Mouse (Mus musculus) Patski (cell line): ENCODE results near the gene Cklf. TPM values are rescaled to one million over a fixed set of nuclear protein-coding genes. Genes with fewer than 3 reads are reported as not detected.
"Not testable (repeated sequence)": the region's sequence is repeated elsewhere in the genome, so short reads cannot be mapped to it uniquely, and the experiment has no call there.

Experiments used
- ATAC-seq: fragments of 100-300 bp; one replicate; pipeline ENCODE4 v1.8.0; 2021
- CTCF ChIA-PET: fragments of 350-600 bp; sonication (Branson Sonifier 250); formaldehyde crosslinking; loops from one replicate; lab custom pipeline; 2022; ENCODE audit warnings: inconsistent platforms; lab: Charles Lee
- POLR2A ChIA-PET: fragments of 350-600 bp; sonication (Branson Sonifier 250); formaldehyde crosslinking; loops from one replicate; lab custom pipeline; 2022; ENCODE audit warnings: antibody characterized with exemption, inconsistent platforms; lab: Charles Lee
- DNase-seq: peaks from one replicate; pipeline ENCODE4 v3.0.0-alpha.2; 2011; ENCODE audit warnings: low read depth, low spot score
- H3K27me3 ChIP-seq: fragments of 371-371 bp; one replicate; pipeline ENCODE4 v1.5.1; 2021
- CTCF ChIP-seq: fragments of 100-300 bp; IDR thresholded peaks from one replicate; pipeline ENCODE4 v1.5.1; 2021
- in situ Hi-C: fragments of 300-500 bp; cut with MboI; formaldehyde crosslinking; loops from 3 replicates; pipeline ENCODE4 v1.11.1; 2018; ENCODE audit warnings: low pct_unique_long_range_greater_than_20kb, mixed read lengths
- polyA plus RNA-seq: library from polyadenylated mRNA; unstranded; gene quantifications from one replicate; pipeline ENCODE4 v1.2.3, GENCODE M21; 2021

Cklf gene
- polyA plus RNA-seq, 1 experiment from 2014 or later = 22.0 TPM

DNA sequence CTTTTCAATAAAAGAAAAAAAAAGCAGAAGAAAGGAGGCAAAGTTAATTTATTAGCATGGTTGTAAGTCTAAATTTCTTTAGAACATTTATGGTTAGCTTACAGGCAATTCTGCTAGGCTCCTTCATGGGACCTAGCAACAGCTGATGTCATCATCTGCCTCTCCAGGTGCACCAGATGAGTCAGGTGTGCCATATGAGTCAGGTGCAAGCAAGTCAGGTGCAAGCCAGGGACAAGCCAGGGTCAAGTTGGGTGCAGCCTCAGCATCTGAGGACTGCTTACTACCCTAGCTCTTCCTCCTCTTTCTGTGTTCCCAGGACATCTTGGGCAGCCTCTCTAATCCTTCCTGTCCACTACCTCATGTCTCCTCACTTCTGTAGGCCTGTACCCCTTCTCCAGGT is 17.7 kb downstream of the Cklf start:
- no peak for TF ChIP-seq CTCF
- DNase-seq (no peak), ATAC-seq (no peak)
- peaks cover 4% of the 10 kb centered on the region for H3K27me3 ChIP-seq
- CTCF ChIA-PET = no interaction called here
- POLR2A ChIA-PET = no interaction called here
- in situ Hi-C loops = loop anchor here (5.0 kb wide), 1 partner anchor 39 kb away; no protein-coding TSS in a partner anchor

DNA sequence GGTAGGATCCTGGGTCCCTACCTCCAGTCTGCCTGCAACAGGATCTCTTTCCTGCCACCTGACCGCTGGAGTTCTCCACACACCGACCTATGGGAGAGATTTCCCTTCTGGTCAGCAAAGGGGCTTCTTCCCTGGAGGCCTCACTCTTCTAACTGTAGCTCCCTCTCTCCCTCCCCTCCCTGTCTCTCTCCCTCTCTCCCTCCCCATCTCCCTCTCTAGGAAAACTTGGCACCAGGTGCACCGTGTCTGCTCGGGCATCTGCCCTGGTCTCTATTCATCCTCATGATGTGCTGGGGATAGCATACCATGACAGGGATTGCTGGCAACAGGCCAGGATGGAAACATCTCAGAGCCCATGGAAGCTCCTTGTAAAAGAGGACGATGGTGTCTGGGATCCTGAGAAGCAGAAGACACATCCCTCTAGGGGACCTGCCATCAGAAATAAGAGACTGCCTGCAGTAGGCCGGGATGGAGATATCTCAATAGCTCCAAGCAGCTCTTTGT is 18.3 kb downstream of the Cklf start:
- peaks cover 9% of the 10 kb centered on the region for H3K27me3 ChIP-seq
- ATAC-seq (no peak), DNase-seq (no peak)
- ChIA-PET CTCF (no interaction called here), POLR2A (no interaction called here)
- in situ Hi-C loops = loop anchor here (5.0 kb wide), 1 partner anchor 38 kb away; no protein-coding TSS in a partner anchor
- TF ChIP-seq CTCF = no peak

DNA sequence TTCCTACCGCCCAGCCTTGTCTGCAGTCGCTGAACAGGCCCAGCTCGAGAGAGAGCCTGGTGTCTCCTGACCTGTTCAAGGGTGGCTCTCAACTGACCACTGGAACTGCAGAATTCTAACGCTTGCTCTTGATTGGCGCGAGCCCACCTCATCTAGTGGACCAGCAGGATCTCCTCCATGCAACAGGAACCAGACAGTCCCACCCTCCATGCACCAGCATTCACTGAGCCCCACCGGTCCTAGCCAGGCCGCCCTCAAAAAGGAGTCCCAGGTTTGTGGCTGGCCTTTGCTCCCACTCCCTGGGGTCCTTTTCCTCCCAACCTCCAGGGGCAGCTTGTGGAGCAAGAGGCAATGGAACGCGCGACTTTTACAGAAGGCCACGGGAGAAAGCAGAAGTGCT is 42.4 kb downstream of the Cklf start, which contains the start of gene Cmtm2a:
Gene Cmtm2a, minus strand, starts transcription at position 101 of the 400 bp plus-strand sequence.
- CTCF ChIA-PET, POLR2A ChIA-PET, in situ Hi-C loops, ATAC-seq, DNase-seq: not testable (repeated sequence)
- H3K27me3 ChIP-seq = peaks cover 30% of the 10 kb centered on the region

- no peak for DNase-seq
- ChIA-PET POLR2A (no interaction called here), CTCF (no interaction called here)
- no peak for TF ChIP-seq CTCF
- H3K27me3 ChIP-seq = peaks cover 30% of the 10 kb centered on the region
- no peak for ATAC-seq
- in situ Hi-C loops = no loop called here
These were observed 43.7 kb downstream of the Cklf start for GRCm38 (mm10) chr8:104294396-104294795.

DNA sequence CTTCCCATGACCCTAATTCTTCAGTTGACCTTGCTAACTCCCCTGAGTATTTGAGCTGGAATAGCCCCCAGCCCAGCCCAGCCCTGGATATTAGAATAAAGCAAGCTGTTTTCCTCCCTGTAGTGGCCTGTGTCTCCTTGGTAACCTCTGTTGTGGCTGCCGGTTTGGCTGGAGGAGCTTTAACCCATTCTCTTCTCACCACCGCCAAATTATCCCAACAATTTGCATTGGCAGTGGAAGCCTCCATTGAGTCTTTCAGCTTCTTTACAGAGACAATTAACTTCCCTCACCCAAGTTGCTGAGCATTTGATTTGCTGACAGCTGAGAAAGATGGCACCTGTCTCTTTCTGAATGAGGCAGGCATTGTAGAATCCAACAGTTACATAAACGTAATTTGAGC is 50.9 kb downstream of the Cklf start:
- POLR2A ChIA-PET, DNase-seq, CTCF ChIA-PET, H3K27me3 ChIP-seq, ATAC-seq: not testable (repeated sequence)
- in situ Hi-C loops = loop anchor here (25.0 kb wide), 1 partner anchor 636 kb away; the partner anchor contains the start of genes Ces2e and Ces2f

GRCm38 (mm10) chr8:104302536-104302935 is 51.9 kb downstream of the Cklf start:
- in situ Hi-C loops = loop anchor here (25.0 kb wide), 1 partner anchor 635 kb away; the partner anchor contains the start of genes Ces2e and Ces2f
- DNase-seq, H3K27me3 ChIP-seq, POLR2A ChIA-PET, CTCF ChIA-PET, ATAC-seq: not testable (repeated sequence)

- in situ Hi-C loops = loop anchor here (5.0 to 25.0 kb wide), 2 partner anchors 38 to 632 kb away; partner anchors contain the start of genes Ces2e and Ces2f
- ChIA-PET CTCF (no interaction called here), POLR2A (no interaction called here)
- ATAC-seq = no peak
- TF ChIP-seq CTCF = no peak
- H3K27me3 ChIP-seq = peaks cover 8% of the 10 kb centered on the region
- DNase-seq = no peak
These were observed 54.3 kb downstream of the Cklf start for GRCm38 (mm10) chr8:104304962-104305361.

DNA sequence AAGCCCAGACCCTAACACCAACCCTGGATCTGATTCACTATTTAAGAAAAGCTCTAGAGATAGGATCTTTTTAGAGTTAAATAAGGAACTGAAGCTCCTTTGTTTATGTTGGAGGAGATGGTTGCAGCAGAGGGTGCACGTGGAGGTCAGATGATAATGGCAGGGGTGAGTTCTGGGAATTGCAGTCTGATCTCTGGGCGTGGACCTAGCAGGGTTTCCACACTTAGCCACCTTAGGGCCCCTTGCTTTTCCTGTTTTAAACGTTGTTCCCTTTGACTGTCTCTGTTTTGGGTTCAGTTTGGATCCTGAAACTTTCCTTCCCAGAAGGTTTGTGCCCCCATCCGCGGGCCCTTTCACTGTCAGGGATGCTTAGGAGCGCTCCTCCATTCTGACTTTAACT is 57.7 kb downstream of the Cklf start:
- in situ Hi-C loops = loop anchor here (5.0 to 25.0 kb wide), 2 partner anchors 41 to 629 kb away; partner anchors contain the start of genes Ces2e and Ces2f
- CTCF ChIA-PET, POLR2A ChIA-PET, ATAC-seq, DNase-seq: not testable (repeated sequence)
- H3K27me3 ChIP-seq = peaks cover 16% of the 10 kb centered on the region

GRCm38 (mm10) chr8:104309441-104310155 is 58.9 kb downstream of the Cklf start, which contains the start of the genes Gm45711 and Cmtm1:
TSS of gene Gm45711 (minus strand) at chr8:104310081.
TSS of gene Cmtm1 (minus strand) at chr8:104310145.
- ATAC-seq, POLR2A ChIA-PET, CTCF ChIA-PET, DNase-seq: not testable (repeated sequence)
- in situ Hi-C loops = loop anchor here (5.0 to 25.0 kb wide), 2 partner anchors 42 to 628 kb away; partner anchors contain the start of genes Ces2e and Ces2f
- H3K27me3 ChIP-seq = peaks cover 13% of the 10 kb centered on the region

DNA sequence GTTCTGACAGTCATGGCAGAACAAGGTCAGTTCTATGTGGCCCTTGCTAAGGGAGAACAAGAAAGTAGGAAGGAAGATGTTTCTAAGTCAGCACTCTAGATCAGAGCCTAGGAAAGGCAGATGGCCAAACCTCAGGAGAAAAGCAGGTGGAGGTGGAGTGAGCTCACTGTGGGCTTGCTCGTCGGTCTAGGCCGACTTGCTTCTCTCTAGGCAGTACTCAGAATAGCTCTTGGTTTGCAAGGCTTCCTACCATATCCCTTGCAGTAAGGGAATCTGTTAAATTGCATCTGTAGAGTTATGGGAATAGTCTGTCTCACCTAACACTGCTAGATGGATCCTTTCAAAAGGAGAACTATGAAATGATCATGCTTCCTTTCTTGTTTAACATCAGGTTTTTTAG is 61.4 kb downstream of the Cklf start:
- POLR2A ChIA-PET, DNase-seq, CTCF ChIA-PET, ATAC-seq: not testable (repeated sequence)
- peaks cover 28% of the 10 kb centered on the region for H3K27me3 ChIP-seq
- in situ Hi-C loops = loop anchor here (25.0 kb wide), 1 partner anchor 625 kb away; the partner anchor contains the start of genes Ces2e and Ces2f

- CTCF ChIA-PET = no interaction called here
- DNase-seq (no peak), ATAC-seq (no peak)
- POLR2A ChIA-PET = no interaction called here
- H3K27me3 ChIP-seq = peaks cover 28% of the 10 kb centered on the region
- peak; percentile 26 for TF ChIP-seq CTCF
- in situ Hi-C loops = loop anchor here (25.0 kb wide), 1 partner anchor 624 kb away; the partner anchor contains the start of genes Ces2e and Ces2f
These were observed 62.6 kb downstream of the Cklf start for GRCm38 (mm10) chr8:104313311-104313710.

Other genes starting within 250 kb of the Cklf start
- not detected for gene Cdh5, start 149.2 kb upstream of the Cklf start, polyA plus RNA-seq
- not detected for gene Bean1, start 80.4 kb upstream of the Cklf start, polyA plus RNA-seq
- gene Tk2, start 2.3 kb upstream of the Cklf start, polyA plus RNA-seq = 22.0 TPM
- gene Cmtm2a, start 42.3 kb downstream of the Cklf start, polyA plus RNA-seq = not detected
- gene Gm45711, start 59.2 kb downstream of the Cklf start, polyA plus RNA-seq = not detected
- 0.14 TPM for gene Cmtm1, start 59.3 kb downstream of the Cklf start, polyA plus RNA-seq
- not detected for gene Gm11020, start 70.7 kb downstream of the Cklf start, polyA plus RNA-seq
- gene Cmtm2b, start 71.4 kb downstream of the Cklf start, polyA plus RNA-seq = not detected
- gene Cmtm3, start 88.5 kb downstream of the Cklf start, polyA plus RNA-seq = 120 TPM
- gene Cmtm4, start 144.9 kb downstream of the Cklf start, polyA plus RNA-seq = 39.8 TPM
- 93.1 TPM for gene Dync1li2, start 192.2 kb downstream of the Cklf start, polyA plus RNA-seq